Mouse (Mus musculus) bone marrow macrophage, adult 2 months (primary cell): Measurements from ENCODE around the gene 2610002M06Rik. TPM values are rescaled to one million over a fixed set of nuclear protein-coding genes. Genes with fewer than 3 reads are reported as not detected.

Experiments
- H3K27ac ChIP-seq: 2 replicates; pipeline ENCODE4 v1.5.1; 2012; ENCODE audit warnings: low read depth, low read length; ENCODE audit not compliant: insufficient read depth
- H3K4me1 ChIP-seq: 2 replicates; pipeline ENCODE4 v1.6.1; 2012; ENCODE audit warnings: low read length; ENCODE audit not compliant: control insufficient read depth, insufficient read depth
- H3K4me3 ChIP-seq: 2 replicates; pipeline ENCODE4 v1.5.1; 2012; ENCODE audit warnings: mild to moderate bottlenecking, low read length, moderate library complexity; ENCODE audit not compliant: insufficient read depth
- CTCF ChIP-seq: IDR thresholded peaks from 2 replicates; pipeline ENCODE4 v1.5.1; 2012; ENCODE audit warnings: low read depth, mild to moderate bottlenecking, low read length, moderate library complexity
- POLR2A ChIP-seq: IDR thresholded peaks from 2 replicates; pipeline ENCODE4 v1.6.1; 2012; ENCODE audit warnings: mild to moderate bottlenecking, low read depth, low read length, borderline replicate concordance
- polyA plus RNA-seq: library from polyadenylated mRNA; stranded (reverse); fragments of >200 nt; gene quantifications from 2 replicates; pipeline ENCODE4 v1.2.4, GENCODE M21; 2012; ENCODE audit not compliant: missing spikeins, insufficient read depth, insufficient read length

The 2610002M06Rik gene
- polyA plus RNA-seq, 1 experiment: 10.6 TPM

DNA sequence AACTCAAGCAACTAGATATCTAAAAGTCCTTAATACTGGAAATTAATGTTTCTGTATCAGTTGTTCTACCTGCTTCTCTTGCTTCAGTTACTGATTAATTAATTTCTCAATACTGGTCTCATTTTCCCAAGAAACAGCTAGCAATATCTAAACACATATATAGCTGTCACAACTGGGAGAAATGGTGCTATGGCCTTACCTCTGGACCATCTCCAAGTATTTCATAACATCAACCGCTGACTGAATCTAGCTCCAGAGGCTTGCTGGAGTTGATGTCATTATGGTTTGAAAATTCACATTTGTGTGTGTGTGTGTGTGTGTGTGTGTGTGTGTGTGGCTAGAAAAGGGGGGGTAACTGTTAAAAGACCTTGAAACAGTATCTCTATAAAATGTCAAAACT, 26.0 kb downstream of the 2610002M06Rik start:
- Histone ChIP-seq H3K27ac (no peak overlapping the region), H3K4me3 (no peak overlapping the region), H3K4me1 (no peaks in the 10 kb centered on the region)
- no peak for TF ChIP-seq CTCF
- TF ChIP-seq POLR2A: no peak

DNA sequence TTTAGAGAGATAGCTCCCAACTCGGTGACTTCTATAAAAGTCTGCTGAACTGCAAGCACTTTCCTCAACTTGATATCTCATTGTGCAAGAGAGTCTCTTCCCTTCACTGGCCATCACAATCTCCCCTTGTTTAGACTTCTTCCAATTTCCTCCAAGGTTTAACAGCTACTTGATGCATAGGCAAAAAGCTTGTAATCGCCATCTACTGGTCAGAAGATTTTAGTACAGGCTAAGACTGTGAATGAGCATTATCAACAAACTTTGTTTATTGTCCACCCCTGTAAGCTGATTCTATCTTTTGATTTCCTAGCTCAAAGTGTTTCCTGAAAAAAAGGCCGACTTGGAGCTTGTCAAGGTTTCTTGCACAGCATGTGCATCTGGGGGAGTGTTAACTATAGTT, 48.2 kb downstream of the 2610002M06Rik start:
- Histone ChIP-seq H3K4me1 (no peaks in the 10 kb centered on the region), H3K4me3 (no peak overlapping the region), H3K27ac (no peak overlapping the region)
- no peak for TF ChIP-seq CTCF
- TF ChIP-seq POLR2A: no peak

Other genes starting within 250 kb of the 2610002M06Rik start
- gene Tbx22, start 148.4 kb downstream of the 2610002M06Rik start, polyA plus RNA-seq: not detected in 2 replicates
- gene Tent5d, start 23.7 kb downstream of the 2610002M06Rik start, polyA plus RNA-seq: not detected in 2 replicates
- gene Gm732, start 132.1 kb upstream of the 2610002M06Rik start, polyA plus RNA-seq: not detected in 2 replicates